Mouse (Mus musculus) embryo, embryonic 9.5 days (tissue): Measurements from ENCODE around the gene Zkscan14.

ENCODE experiments used
- DNase-seq: peaks from one replicate; pipeline ENCODE4 v3.0.0-alpha.2; 2017; ENCODE audit errors: extremely low spot score

Gene Zkscan14

GRCm38 (mm10) chr5:145202446-145202845, 778 bp upstream of the Zkscan14 start:
- no peak for DNase-seq

DNA sequence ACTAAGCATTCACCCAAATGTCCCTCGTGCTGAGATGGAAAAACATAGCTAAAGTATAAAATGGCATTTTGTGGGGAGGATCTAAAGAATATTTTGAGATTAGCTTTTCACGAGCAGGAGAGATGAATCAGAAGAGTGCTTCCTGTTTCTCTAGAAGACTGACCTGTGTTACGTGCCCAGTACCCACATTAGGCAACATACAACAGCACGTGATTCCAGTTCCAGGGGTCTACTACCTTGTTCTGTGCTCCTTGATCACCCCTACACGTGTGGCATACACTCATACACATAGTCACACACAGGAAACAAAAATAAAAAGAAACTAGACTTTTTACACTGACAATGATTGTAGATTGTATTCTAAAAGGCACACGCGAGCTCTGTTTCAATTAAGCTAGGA, 1.3 kb downstream of the Zkscan14 start:
- no peak for DNase-seq

- no peak for DNase-seq
Observed at GRCm38 (mm10) chr5:145191962-145192361, 9.7 kb downstream of the Zkscan14 start, which contains the start of gene Atp5j2. Gene Atp5j2 (minus strand): TSS chr5:145192062.

DNA sequence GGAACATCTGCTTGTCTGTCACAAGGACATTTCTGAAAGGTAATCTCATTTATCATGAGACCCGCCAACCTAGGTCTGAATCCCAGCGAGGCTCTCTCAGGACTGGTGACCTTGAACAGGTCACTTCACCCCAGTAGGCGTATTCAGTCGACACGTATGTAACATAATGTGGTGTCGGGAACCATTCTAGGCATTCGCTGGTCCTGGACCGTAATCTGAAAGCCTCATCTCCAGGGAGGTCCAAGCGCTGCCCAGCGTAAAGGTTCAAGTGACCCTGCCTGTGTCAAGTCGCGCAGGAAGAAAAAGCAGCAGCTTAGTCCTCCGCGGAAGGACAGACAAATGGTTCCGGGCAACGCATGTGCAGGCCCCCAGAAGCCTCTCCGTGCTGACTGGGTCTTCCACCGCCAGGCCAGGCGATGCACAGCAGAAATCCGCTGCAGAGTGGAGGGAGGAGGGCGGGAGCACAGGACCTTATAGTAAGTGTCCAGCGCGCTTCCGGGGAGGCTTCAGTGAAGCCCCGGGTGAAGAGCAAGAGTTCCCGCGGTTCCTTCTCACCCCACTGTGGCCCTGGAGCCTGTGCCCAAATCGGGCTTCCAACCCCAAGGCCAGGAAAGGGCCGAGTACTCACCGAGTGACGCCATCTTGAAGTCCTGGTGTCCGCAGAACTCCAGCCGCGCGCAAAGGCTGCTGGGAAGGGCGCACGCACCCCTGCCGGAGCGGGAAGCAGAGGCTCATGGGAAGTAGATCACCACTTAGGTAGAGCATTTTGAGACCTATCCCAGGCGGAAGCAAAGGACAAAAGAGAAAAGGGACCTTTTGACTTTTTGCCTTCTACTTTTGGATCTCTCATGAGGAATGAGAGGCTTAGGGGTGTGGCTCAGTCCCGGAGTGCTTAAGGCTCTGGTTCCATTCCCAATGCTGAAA, 10.5 kb downstream of the Zkscan14 start:
- DNase-seq = peak; percentile 89

- DNase-seq = no peak
Observed at GRCm38 (mm10) chr5:145190373-145190772, 11.3 kb downstream of the Zkscan14 start.

- no peak for DNase-seq
Observed at GRCm38 (mm10) chr5:145189416-145189815, 12.3 kb downstream of the Zkscan14 start.

- DNase-seq = no peak
Observed at GRCm38 (mm10) chr5:145185244-145185643, 16.4 kb downstream of the Zkscan14 start.

DNA sequence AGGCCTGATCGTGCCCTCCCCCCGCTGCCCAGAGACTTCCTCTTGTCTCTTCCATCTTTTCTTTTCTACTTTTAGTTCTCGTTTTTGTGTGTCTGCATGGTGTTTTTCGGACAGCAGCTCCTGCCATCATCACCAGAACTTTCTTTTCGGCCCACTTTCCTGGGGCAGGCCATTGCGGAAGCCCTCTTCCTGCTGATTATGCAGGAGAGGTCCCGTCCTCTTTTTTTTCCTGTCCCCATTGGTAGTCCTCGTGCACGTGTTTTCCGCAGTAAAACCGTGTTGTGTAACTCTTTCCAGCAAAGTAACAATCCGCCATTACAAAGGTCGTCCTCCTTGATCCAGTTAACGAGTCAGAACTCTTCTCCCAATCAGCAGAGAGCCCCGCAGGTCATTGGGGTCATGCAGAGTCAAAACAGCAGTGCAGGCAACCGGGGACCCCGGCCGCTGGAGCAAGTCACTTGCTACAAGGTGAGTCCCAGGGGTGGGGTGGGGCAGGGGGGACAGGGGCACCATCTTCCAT, 23.1 kb downstream of the Zkscan14 start:
- no peak for DNase-seq

- DNase-seq = no peak
Observed at GRCm38 (mm10) chr5:145167306-145167661, 34.4 kb downstream of the Zkscan14 start.

DNA sequence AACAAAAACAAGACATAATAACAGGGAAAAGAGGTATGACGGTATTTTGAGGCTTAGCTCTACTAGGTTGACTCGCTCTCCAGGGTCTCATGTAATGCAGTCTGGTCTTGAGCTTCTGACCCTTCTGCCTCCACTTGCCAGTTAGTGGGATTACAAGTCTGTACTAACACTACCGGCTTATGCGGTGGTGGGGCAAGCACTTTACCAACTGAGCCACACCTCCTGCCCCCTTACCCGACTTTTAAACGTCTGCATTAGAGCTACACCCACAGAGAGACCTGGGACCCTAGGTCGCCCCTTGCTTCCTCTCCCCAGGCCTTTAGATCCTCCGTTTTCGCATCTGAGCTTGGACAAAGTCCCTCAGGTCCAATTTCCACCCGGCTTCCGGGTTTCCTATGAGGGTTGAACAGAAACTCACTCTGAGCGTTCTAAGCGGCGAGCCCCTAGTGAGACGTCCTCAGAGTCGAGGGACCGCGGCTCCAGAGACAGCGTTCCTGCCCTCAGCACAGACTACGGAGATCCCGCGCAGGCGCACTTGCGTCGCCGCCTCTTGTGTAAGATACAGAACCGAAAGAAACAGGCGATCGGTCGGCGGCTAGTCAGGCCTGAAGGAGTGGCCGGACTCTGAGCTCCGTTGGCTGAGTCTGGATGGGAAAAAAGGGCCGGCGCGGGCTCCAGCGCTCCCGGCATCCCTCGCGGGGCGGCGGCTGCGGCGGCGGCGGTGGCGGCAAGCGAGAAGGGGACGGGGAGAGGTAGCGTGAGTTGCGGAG, 34.9 kb downstream of the Zkscan14 start, which contains the start of the genes Ptcd1 and Cpsf4:
TSS of gene Ptcd1 (minus strand) at position 573 of the 770 bp plus-strand sequence.
TSS of gene Cpsf4 (plus strand) at position 678 of the 770 bp plus-strand sequence.
- DNase-seq = peak; percentile 98

- DNase-seq = no peak
Observed at GRCm38 (mm10) chr5:145165184-145165583, 36.5 kb downstream of the Zkscan14 start.

DNA sequence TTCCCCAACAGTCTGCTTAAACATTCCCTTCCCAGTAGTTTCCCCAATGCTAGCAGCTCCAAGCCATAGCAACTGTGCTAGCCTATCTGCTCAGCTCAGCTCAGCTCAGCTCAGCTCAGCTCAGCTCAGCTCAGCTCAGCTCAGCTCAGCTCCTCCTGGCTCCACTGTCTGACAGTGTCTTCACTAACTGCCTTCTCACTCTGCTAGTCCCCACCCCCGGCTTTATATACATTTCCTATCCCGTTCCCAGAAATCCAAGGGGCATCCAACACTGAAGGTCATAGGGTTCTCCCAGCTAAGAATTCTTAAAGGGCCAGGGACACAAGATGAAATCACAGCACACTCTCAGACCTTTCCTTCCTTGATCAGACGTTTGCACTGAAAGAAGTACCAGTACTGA, 37.0 kb downstream of the Zkscan14 start:
- DNase-seq = no peak

DNA sequence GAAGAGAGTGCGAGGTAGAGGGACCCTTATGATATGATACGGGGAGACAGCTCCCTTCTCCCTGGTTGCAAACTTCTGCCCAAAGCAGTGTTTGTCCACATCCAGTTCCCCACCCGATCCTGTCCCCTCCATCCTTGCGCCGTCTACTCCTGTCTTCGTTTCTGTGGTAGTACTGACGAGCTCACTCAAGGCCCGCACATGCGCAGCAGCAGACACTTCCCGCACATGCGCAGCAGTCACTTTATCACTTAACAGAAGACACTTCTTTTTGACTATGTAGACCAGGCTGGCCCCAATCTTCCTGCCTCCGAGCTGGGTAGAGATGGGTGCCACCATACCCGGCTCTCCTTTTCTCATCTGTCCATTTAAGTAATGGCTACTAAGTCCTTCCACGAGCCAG, 40.3 kb downstream of the Zkscan14 start:
- DNase-seq = no peak

- no peak for DNase-seq
Observed at GRCm38 (mm10) chr5:145152690-145153089, 49.0 kb downstream of the Zkscan14 start.

DNA sequence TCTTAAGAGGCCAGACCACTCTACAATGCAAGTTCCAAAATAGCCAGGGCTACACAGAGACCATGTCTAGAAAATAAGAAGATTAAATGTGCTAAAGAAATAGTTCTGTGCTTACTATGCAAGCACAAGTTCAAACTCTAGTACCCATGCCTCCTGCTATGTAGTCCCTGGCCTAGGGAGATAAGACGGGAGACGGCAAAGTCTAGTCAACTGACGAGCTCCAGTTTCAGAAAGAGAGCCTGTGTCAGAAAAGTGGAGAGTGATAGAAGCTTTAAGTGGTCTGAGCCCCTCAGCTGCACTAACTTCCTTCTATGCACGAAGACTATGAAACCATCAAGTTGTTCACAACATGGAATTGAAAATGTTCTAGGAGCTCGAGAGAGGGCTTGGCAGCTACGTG, 52.4 kb downstream of the Zkscan14 start:
- DNase-seq = no peak

- no peak for DNase-seq
Observed at GRCm38 (mm10) chr5:145147748-145148147, 53.9 kb downstream of the Zkscan14 start.
